Mouse (Mus musculus) CD4-positive helper T cell, adult 2 months (primary cell): Measurements from ENCODE around the gene Ptar1.
A peak's percentile ranks its signal among the peaks of the same experiment; 100 is the strongest.
"Not testable (repeated sequence)": the region's sequence is repeated elsewhere in the genome, so short reads cannot be mapped to it uniquely, and the experiment has no call there.

ENCODE experiments used
- DNase-seq: peaks from one replicate; pipeline ENCODE4 v3.0.0-alpha.2; 2012; ENCODE audit warnings: low read depth, missing footprints, low spot score

Ptar1 gene

GRCm38 (mm10) chr19:23687296-23688021 is at the start of gene Ptar1:
TSS of gene Ptar1 (plus strand) at chr19:23687429.
- DNase-seq: peak; percentile 93

- no peak for DNase-seq
Observed at GRCm38 (mm10) chr19:23643819-23644218, 43.4 kb upstream of the Ptar1 start.

GRCm38 (mm10) chr19:23645347-23645746 is 41.9 kb upstream of the Ptar1 start:
- no peak for DNase-seq

DNA sequence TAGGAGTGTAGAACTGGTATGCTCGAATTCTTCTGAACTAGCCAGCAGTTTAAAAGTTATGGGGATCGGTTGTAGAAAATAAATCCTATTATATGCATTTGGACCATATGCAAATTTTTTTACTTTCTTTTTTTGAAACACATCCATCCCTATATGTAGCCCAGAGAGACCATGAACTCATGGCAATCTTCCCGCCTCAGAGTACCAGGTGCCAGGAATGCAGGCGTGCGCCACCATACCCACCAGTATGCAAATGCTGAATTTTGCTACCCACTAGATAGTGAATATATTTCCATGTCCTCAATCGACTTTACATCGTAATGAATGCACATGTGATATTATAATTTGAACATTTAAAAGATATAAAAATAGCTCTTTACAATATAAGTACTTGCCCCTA is 39.9 kb upstream of the Ptar1 start:
- no peak for DNase-seq

DNA sequence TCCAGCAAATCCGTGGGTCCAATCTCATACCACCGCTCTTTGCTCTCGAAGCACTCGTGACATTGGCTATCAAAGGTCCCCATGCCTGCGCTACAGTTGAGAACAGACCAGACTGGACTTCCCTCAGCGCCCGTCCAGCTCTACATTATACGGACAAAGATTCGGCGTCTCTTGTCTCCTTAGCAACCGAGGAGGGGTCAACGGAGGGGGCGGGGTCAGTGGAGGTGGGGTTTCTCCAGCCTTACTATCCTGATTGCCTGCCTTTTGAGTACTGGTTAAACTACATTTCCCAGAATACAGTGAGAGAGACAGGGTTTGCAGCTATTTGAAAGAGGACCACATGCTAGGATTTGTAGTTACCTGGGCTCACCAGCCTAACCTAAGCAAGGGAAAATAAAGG is 34.6 kb upstream of the Ptar1 start, which contains the start of gene 1700028P14Rik:
Gene 1700028P14Rik, minus strand, starts transcription at position 169 of the 400 bp plus-strand sequence.
- no peak for DNase-seq

DNA sequence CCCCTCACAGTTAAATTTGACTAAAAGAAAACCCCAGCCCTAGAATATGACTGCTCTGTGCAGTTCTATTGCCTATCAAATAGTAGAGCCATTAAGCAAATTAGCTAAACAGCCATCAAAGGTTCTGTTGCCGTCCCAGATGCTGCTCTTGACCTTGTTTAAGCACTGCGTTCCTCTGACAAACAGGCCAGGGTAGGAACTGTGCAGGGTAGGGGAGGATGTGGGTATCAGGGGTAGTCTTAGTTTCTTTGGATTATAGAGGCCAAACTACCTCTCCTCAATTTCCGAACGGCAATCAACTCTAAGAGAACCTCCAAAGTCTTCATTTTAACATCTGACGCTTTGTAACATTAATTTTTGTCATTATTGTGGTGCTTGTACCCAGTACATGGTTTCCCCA is 34.1 kb upstream of the Ptar1 start:
- no peak for DNase-seq

GRCm38 (mm10) chr19:23657261-23657932 is 29.8 kb upstream of the Ptar1 start:
- DNase-seq: no peak

- DNase-seq: no peak
Observed at GRCm38 (mm10) chr19:23658350-23658749, 28.9 kb upstream of the Ptar1 start.

DNA sequence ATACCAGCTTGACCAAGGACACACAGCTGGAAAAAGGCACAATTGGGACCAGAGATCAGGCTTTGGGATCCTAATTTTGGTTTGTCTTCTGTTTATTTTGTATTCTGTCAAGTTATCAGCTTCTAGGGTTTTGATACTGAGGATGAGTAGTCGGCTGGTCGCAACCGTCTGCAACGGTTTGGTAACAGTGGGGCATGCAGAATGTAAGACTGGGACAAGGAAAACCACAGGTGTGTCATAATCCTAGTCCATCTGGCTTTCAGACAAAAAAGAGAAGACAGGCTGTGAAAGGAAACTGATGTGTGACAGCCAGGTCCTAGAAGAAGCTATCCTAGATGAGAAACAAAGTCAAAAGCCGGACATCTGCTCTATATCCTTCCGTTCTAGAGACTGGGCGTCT is 23.1 kb upstream of the Ptar1 start:
- no peak for DNase-seq

- no peak for DNase-seq
Observed at GRCm38 (mm10) chr19:23668142-23668655, 19.0 kb upstream of the Ptar1 start.

- DNase-seq: no peak
Observed at GRCm38 (mm10) chr19:23673021-23673420, 14.2 kb upstream of the Ptar1 start.

GRCm38 (mm10) chr19:23675656-23676055 is 11.6 kb upstream of the Ptar1 start:
- not testable (repeated sequence) for DNase-seq

- no peak for DNase-seq
Observed at GRCm38 (mm10) chr19:23686962-23687295, 300 bp upstream of the Ptar1 start.

DNA sequence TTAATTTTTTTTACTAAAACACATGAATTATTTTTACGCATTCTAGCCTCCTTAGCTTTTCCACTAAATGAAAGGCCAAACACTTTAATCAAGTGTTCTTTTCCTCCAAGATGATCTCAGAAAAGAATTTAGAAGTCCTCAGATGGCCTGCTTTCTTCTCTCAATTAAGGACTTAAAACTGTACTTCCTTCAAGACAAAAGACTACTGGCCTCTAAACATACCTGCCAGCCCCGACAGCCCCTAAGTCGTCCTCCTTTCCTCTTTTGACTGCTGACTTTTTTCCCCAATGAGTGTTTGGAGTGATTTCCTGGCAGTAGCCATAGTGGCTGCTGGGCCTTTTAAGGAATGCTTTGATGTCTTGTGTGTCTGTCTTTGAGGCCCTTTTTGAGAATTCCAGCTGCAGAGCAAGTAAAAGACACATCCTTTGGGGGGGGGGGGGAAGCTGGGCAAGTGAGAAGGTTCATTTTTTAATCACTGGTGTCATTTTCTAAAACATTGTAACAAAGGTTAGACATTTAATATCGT is 1.3 kb downstream of the Ptar1 start:
- no peak for DNase-seq

GRCm38 (mm10) chr19:23694344-23694743 is 7.1 kb downstream of the Ptar1 start:
- DNase-seq: no peak

DNA sequence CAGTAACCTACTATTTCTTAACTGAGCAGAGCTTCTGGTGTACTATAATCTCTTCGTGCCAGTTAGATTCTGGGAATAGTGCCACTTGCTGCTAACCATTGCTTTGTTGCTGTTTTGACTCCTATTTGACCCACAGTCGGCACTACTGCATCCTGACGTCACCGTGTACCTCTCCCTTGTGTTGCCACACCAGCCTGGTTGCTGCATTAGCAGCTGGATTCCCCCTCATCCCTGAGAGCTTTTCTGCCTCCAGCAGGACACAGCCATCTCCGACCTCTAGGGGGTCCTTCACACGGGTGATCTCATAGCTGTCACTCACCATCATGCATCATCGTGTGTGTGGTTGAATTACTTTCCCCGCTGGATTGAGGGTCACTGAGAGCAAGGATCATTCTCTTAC is 10.6 kb downstream of the Ptar1 start:
- no peak for DNase-seq

GRCm38 (mm10) chr19:23698366-23698765 is 11.1 kb downstream of the Ptar1 start:
- no peak for DNase-seq

GRCm38 (mm10) chr19:23699131-23699530 is 11.9 kb downstream of the Ptar1 start:
- DNase-seq: no peak

DNA sequence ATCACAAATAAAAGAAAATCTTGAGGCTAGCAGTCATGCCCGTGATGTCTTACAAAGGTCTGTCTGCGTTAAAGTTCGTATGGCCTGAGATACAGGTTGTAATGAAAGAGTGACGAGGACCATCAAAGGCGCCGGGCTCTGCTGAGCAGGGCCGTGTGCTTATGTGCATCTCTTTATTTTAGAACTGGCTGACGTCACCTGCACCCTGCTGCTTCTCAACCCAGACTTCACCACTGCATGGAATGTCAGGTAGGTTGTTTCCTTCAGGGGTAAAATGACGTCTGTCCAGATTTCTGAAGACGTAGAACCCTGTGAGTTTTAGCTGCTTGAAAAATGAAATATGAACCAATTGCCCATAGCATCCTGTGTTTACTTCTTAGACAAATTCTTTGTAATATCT is 15.7 kb downstream of the Ptar1 start:
- no peak for DNase-seq

DNA sequence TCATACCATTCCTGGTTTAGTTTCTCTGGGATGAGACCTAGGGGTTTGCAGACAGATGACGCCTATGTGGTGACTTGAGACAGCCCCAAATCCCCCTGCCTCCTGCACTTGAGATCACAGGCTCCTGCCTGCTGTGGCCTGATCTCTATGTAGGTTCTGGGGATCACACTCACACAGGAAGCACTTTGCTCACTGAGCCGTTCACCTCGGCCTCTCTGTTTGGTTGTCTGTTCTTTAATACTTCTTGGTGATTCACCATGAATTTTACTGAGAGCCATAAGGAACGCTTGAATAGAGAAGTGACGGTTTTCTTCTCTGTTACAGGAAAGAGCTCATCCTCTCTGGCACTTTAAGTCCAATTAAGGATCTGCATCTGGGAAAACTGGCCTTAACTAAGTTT is 18.2 kb downstream of the Ptar1 start:
- no peak for DNase-seq

- DNase-seq: no peak
Observed at GRCm38 (mm10) chr19:23746506-23746905, 59.3 kb downstream of the Ptar1 start.

DNA sequence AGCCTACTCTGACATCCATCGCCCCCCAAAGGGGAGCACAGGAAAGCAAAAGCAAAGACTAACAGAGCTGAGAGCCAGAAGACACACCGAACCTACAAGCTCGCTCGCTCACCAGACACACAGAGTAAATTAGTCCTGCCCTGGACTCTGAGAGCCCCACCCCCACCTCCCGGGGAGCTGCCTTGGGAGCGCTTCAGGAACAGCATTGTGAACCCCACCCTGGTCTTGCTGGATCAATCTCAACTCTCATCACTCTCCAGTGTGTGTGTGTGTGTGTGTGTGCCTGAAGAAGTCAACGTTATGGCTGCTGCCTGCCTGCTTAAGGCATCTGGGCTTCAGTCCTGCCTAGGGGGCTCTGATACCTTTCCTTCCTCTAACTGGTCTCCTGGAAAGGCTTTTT is 69.8 kb downstream of the Ptar1 start:
- DNase-seq: no peak
